Mouse (Mus musculus) bone marrow macrophage, adult 2 months (primary cell): ENCODE measurements around the gene Ahctf1.

Experiments used
- CTCF ChIP-seq: IDR thresholded peaks from 2 replicates; pipeline ENCODE4 v1.5.1; 2012; ENCODE audit warnings: low read depth, mild to moderate bottlenecking, low read length, moderate library complexity
- POLR2A ChIP-seq: IDR thresholded peaks from 2 replicates; pipeline ENCODE4 v1.6.1; 2012; ENCODE audit warnings: mild to moderate bottlenecking, low read depth, low read length, borderline replicate concordance

- TF ChIP-seq CTCF (no peak), POLR2A (no peak)
Observed at GRCm38 (mm10) chr1:179705154-179705553, 98.3 kb downstream of the Ahctf1 start.
